Mouse (Mus musculus): Measurements from ENCODE around the gene Irf2bp1.

GRCm38 (mm10) chr7:19000421-19000820, 3.4 kb upstream of the Irf2bp1 start:
- TF ChIP-seq POLR2A (IDR thresholded peaks at IDR 0.05; ENCODE audit: insufficient read depth, low read depth, low read length) (no peak), EP300 (IDR thresholded peaks at IDR 0.05; ENCODE audit: insufficient read depth, low read depth, low read length) (no peak), CTCF (IDR thresholded peaks at IDR 0.05) (no peak)
